Mouse (Mus musculus) splenic B cell, adult 2 months (primary cell): ENCODE results near the gene Scarb2.
"Not testable (repeated sequence)": the region's sequence is repeated elsewhere in the genome, so short reads cannot be mapped to it uniquely, and the experiment has no call there.

Experiments
- DNase-seq: peaks from one replicate; pipeline ENCODE4 v3.0.0-alpha.2; 2011; ENCODE audit warnings: low read depth, low spot score
- H3K27me3 ChIP-seq: 2 replicates; pipeline ENCODE4 v1.6.1; 2012; ENCODE audit warnings: mild to moderate bottlenecking, low read length, moderate library complexity, mixed read lengths; ENCODE audit not compliant: control insufficient read depth, poor library complexity, insufficient read depth, severe bottlenecking
- H3K36me3 ChIP-seq: 2 replicates; pipeline ENCODE4 v1.6.1; 2012; ENCODE audit warnings: mild to moderate bottlenecking, low read length, moderate library complexity, mixed read lengths; ENCODE audit not compliant: control insufficient read depth, poor library complexity, insufficient read depth, severe bottlenecking

The Scarb2 gene

DNA sequence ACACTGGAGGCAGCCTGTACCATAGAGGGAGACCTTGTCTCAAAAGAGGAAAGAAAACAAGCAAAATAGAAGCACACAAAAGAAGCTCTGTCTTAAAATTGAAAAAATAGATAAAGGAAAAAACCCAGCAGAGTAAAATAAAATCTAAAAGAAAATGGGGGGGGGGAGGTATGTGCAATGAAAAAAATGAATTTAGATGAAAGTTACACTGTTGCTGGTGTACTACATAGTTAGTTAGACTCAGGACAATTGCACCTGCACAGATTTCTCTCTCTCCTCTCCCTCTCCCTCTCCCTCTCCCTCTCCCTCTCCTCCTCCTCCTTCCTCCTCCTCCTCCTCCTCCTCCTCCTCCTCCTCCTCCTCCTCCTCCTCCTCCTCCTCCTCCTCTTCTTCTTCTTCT lies at the start of gene Scarb2:
Gene Scarb2 (minus strand): TSS at position 101 of the 400 bp plus-strand sequence.
- H3K27me3 ChIP-seq: no peaks in the 10 kb centered on the region
- no peaks in the 10 kb centered on the region for H3K36me3 ChIP-seq
- no peak for DNase-seq

GRCm38 (mm10) chr5:92555905-92556304 lies 49.3 kb upstream of the Scarb2 start:
- no peak for DNase-seq
- Histone ChIP-seq H3K27me3 (no peaks in the 10 kb centered on the region), H3K36me3 (no peaks in the 10 kb centered on the region)

DNA sequence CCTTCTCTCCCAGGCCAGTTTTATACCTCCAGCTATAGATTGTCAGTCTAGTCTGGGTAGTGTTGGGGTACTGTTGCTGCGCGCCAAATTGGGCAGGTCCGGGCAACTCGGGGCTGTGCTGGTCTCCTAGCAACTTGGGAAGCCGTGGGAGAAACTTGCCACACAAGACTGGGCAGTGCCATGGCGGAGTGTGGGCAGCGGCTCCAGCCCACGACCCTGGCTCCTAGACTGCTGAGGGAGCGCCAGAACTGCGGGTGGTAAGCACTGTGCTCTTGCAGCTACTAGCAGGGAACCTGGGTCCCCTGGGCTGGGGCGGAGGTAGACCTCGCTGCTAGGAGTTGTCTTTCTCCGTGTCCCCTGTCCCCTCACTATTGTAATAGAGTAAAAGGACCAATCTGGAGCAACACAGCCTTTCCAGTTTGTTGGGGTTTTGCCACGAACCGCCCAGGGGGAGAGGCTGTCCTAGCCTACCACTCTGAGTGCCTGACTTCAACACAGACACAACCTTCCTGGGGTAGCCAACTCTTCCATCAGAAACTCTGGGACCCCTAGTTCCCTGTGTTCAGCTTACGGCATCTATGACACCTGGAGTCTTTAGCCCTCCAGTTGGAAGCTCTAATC lies 48.4 kb upstream of the Scarb2 start, which contains the start of gene Fam47e:
Gene Fam47e (plus strand): TSS at position 179 of the 621 bp plus-strand sequence.
- no peaks in the 10 kb centered on the region for H3K36me3 ChIP-seq
- no peak for DNase-seq
- H3K27me3 ChIP-seq: no peaks in the 10 kb centered on the region

DNA sequence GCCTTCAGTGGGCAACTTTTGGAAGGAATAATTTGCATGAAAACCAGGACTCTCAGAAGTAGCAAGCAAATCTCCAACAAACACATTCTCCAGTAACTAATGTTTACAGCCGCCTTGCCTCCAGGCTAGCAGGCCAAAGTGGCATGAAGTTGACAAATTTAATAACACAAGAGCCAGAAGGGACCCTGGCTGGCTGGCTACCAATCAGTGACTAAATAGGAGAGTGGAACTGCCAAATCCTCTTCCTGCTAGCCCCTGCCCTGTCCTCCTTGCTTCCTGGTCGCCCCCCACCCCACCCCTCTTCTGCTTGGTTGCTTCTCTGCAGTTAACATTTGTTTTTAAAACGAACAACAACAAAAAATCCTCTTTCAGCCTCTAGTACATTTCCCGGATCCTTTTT lies 47.8 kb upstream of the Scarb2 start:
- Histone ChIP-seq H3K27me3 (no peaks in the 10 kb centered on the region), H3K36me3 (no peaks in the 10 kb centered on the region)
- DNase-seq: no peak

GRCm38 (mm10) chr5:92553939-92554338 lies 47.3 kb upstream of the Scarb2 start:
- Histone ChIP-seq H3K27me3 (no peaks in the 10 kb centered on the region), H3K36me3 (no peaks in the 10 kb centered on the region)
- DNase-seq: peak; percentile 38

DNA sequence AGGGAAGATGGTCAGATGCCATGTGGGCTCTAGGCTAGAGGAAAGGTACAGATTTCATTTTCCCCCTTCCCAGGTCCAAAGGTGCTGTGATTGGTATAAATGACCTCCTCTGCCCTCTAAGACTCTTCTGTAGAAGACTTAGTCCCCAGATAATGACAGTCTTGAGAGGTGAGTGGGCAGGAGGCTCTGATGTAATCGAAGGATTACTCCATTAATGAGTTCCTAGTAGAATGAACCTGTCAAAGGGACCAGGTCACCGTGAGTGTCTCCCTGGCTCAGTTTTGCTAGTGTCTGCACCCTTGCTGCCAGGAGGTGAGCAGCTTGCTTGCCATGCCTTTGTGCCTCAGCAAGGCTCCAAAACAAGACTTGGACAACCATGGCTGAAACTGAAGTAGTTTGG lies 46.0 kb upstream of the Scarb2 start:
- H3K27me3 ChIP-seq: no peaks in the 10 kb centered on the region
- no peak for DNase-seq
- no peaks in the 10 kb centered on the region for H3K36me3 ChIP-seq

- no peaks in the 10 kb centered on the region for H3K27me3 ChIP-seq
These were observed 33.1 kb upstream of the Scarb2 start for GRCm38 (mm10) chr5:92539698-92540097.

DNA sequence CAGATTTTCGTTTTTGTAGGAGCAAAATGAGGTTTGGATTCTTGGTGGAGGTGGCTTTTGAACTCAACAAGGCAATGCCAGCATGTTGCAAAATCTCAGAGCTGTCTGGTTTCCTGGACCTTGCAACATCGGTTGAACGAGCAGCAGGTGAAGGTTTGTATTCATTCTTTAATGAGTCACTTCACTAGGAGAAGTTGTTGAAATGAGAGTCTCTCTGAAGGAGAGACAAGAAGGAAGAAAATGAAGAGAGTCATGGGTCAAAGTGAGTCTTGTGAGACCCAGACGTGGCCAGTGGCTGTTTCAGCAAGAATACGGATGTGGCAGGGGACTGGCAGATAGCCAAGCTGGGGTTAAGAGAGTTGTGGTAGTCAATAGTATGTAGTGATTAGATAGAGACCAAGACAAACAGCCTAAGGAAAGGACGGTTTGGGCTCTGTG lies 18.2 kb upstream of the Scarb2 start:
- no peak for DNase-seq
- Histone ChIP-seq H3K27me3 (no peaks in the 10 kb centered on the region), H3K36me3 (no peaks in the 10 kb centered on the region)

More at GRCm38 (mm10) chr5:92539698-92540097, 33.1 kb upstream of the Scarb2 start:
- DNase-seq: no peak
- H3K36me3 ChIP-seq: no peaks in the 10 kb centered on the region

GRCm38 (mm10) chr5:92521131-92521530 lies 14.5 kb upstream of the Scarb2 start:
- H3K36me3 ChIP-seq, H3K27me3 ChIP-seq, DNase-seq: not testable (repeated sequence)

DNA sequence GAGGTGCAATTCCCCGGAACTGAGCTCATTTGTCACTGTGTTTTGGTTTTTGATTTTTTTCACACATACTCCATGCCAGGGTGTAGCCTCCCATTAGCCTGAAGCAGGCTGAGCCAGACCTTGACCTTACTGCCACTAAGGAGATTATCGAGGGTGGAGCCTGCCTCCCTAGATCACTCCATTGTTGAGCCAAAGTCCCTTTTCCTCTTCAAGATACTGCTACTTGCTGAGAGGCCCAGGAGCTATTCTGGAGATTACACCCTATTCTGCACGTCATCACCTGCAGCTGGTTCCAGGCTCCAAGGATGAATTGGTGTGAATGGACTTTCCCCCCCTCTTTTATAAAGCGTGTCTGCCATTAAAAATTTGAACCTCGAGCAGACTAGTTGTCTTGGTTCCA lies 5.4 kb upstream of the Scarb2 start:
- Histone ChIP-seq H3K36me3 (no peaks in the 10 kb centered on the region), H3K27me3 (no peaks in the 10 kb centered on the region)
- no peak for DNase-seq

DNA sequence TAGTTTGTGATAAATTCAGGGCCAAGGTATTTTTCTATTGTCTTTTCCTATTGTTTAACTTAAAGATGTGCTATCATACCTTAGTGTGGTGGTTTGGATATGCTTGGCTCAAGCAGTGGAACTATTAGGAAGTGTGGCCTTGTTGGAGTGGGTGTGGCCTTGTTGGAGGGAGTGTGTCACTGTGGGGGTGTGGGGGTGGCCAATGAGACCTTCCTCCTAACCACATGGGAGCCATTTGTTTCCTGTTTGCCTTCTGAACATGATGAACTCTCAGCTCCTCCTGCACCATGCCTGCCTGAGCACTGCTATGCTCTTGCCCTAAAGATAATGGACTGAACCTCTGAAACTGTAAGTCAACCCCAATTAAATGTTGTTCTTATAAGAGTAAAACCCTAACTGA lies 4.6 kb upstream of the Scarb2 start:
- peak; percentile 58 for DNase-seq
- Histone ChIP-seq H3K27me3 (no peaks in the 10 kb centered on the region), H3K36me3 (no peaks in the 10 kb centered on the region)

DNA sequence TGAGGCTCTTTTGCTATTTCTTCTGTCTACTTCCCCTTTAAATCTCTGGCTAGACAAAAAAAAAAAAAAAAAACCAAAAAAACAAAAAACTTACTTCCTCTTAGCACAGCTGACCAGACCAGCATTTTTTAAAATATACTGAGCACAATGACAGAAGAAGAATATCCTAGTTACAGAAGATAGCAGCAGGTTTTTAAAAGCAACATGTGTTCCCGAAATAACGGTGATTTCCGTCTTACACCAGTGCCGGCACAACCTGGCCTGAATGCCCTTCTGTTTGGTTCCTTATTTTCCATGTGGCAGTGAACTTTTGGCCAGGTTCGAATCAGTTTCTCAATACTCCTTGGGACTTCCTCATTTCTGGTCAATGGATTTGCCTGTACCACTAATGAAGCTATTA lies 2.2 kb upstream of the Scarb2 start:
- DNase-seq: peak; percentile 71
- Histone ChIP-seq H3K36me3 (no peaks in the 10 kb centered on the region), H3K27me3 (no peaks in the 10 kb centered on the region)

DNA sequence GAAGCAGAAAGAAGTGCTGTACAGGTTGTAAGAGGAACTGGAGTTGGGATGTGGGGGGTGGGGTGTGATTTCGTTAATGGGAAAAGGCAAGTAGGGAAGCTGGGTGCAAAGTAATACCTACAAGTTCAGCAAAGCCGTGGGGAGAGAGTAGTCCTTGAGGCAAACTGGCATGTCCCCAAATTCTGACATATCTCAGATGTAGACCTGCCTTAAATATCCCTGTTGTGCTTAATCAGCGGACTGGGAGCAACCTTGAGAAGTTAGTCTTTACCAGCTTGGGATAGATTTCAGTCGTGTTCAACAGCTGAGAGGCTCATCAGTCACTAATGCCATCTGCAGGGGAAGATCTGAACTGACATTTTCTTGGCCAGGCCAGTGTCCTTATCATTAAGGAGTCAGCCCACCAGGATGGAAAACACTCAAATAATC lies 318 bp downstream of the Scarb2 start:
- no peaks in the 10 kb centered on the region for H3K36me3 ChIP-seq
- H3K27me3 ChIP-seq: no peaks in the 10 kb centered on the region
- peak; percentile 70 for DNase-seq

- Histone ChIP-seq H3K36me3 (no peaks in the 10 kb centered on the region), H3K27me3 (no peaks in the 10 kb centered on the region)
- DNase-seq: peak; percentile 90
These were observed 1.2 kb downstream of the Scarb2 start for GRCm38 (mm10) chr5:92505402-92505865.

DNA sequence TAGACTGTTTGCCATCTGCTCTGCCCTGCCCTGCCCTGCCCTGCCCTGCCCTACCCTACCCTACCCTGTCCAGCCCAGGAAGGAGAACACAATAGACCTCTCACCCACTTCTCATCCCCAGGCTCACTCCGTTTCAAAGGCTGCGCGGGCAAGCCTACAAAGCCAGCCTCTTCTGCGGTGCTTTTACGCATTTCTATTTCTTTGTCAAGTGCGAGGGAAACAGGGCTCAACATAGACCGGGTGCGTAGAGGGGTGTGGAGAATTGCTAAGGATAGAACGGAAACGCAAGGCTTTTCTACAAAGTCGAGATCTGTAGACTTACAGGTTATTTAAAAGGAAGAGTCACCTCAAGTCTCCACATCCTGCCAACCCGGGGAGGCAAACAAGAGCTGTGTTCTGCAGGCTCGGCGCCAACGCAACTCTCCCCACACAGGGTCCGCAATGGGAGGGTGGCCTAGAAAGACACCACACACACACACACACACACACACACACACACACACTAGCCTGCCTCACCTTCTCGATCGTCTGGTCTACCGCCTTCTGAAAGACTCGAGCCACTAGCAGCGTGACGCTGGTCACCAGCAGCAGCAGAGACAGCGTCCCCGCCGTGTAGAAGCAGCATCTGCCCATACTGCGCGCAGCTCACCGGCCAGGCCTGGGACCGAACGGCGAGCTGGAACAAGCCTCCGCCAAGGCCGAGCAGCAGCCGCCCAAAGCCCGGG lies 1.8 kb downstream of the Scarb2 start:
- DNase-seq: no peak
- no peaks in the 10 kb centered on the region for H3K36me3 ChIP-seq

More for the DNA sequence above, 1.8 kb downstream of the Scarb2 start:
- H3K27me3 ChIP-seq: no peaks in the 10 kb centered on the region
